Mouse (Mus musculus): ENCODE measurements around the gene Enc1.

DNA sequence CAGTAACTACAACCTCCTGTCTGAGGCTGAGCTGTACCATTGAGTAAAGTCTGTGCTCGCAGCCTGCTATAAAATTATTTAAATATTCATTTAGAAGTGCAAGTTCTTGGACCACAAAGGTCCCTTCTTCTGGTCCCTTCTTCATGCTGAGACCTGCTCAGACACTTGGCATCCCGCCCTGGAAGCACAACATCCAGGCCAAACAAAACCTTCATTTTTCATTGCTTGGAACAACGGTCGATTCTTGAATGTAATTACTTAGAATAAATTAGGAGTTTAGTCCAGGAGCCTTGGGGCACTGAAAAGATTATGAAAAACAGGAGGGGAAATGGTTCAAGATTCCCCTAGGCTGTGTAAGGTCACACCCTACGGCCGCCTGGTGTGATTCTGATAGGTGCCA is 5.0 kb upstream of the Enc1 start:
- no peak for TF ChIP-seq GATA1 (IDR thresholded peaks at IDR 0.05; ENCODE audit: low read length)
- TF ChIP-seq TAL1 (IDR thresholded peaks at IDR 0.05; ENCODE audit: low read length), result no peak
